Mouse (Mus musculus): ENCODE data around the gene Rbm39.

GRCm38 (mm10) chr2:156146272-156146989 lies 33.6 kb downstream of the Rbm39 start:
- TF ChIP-seq CTCF (IDR thresholded peaks at IDR 0.05; ENCODE audit: low read depth) (no peak), EP300 (optimal IDR thresholded peaks at IDR 0.05) (no peak)

Data from stomach, postnatal 0 days (tissue).